Mouse (Mus musculus): ENCODE data around the gene Wwtr1. TPM values are rescaled to one million over a fixed set of nuclear protein-coding genes. Genes with fewer than 3 reads are reported as not detected.

The Wwtr1 gene
- polyA plus RNA-seq (2015; fragmentation: Nextera tagmentation; extraction: Ambion mirVana): 9.9 and 12.3 TPM in 2 replicates

GRCm38 (mm10) chr3:57575660-57576055 is at the start of gene Wwtr1:
Gene Wwtr1 (minus strand): TSS chr3:57575910.
- H3K27me3 ChIP-seq (replicated peaks; ENCODE audit: control insufficient read depth, insufficient read depth, low read length): no peaks in the 10 kb centered on the region
- no peaks in the 10 kb centered on the region for H3K36me3 ChIP-seq (ENCODE audit: control insufficient read depth, insufficient read depth)
- H3K4me3 ChIP-seq (replicated peaks; ENCODE audit: low read length): peak within 1 kb of the TSS; percentile 58
- H3K4me2 ChIP-seq (ENCODE audit: low read length): peak within 1 kb of the TSS; percentile 94
- peak; percentile 87 for ATAC-seq
- H3K27ac ChIP-seq (ENCODE audit: low read length): peak within 1 kb of the TSS; percentile 64
- H3K9ac ChIP-seq (replicated peaks; ENCODE audit: low read depth, low read length): peak within 1 kb of the TSS; percentile 64
- under 1% methylated on average over 36 of the region's 36 CpGs for WGBS
- H3K4me1 ChIP-seq (replicated peaks; ENCODE audit: control insufficient read depth, insufficient read depth, low read length): peaks cover 14% of the 10 kb centered on the region
- no peaks in the 10 kb centered on the region for H3K9me3 ChIP-seq (ENCODE audit: control insufficient read depth, low read length)

GRCm38 (mm10) chr3:57619718-57620117 is 44.0 kb upstream of the Wwtr1 start:
- H3K27ac ChIP-seq (ENCODE audit: low read length): no peak overlapping the region
- no peak overlapping the region for H3K4me2 ChIP-seq (ENCODE audit: low read length)
- WGBS: 78% methylated on average over 4 of the region's 4 CpGs
- no peaks in the 10 kb centered on the region for H3K4me1 ChIP-seq (replicated peaks; ENCODE audit: control insufficient read depth, insufficient read depth, low read length)
- no peak for ATAC-seq
- H3K27me3 ChIP-seq (replicated peaks; ENCODE audit: control insufficient read depth, insufficient read depth, low read length): no peaks in the 10 kb centered on the region
- H3K9ac ChIP-seq (replicated peaks; ENCODE audit: low read depth, low read length): no peak overlapping the region
- no peaks in the 10 kb centered on the region for H3K36me3 ChIP-seq (ENCODE audit: control insufficient read depth, insufficient read depth)
- no peaks in the 10 kb centered on the region for H3K9me3 ChIP-seq (ENCODE audit: control insufficient read depth, low read length)
- H3K4me3 ChIP-seq (replicated peaks; ENCODE audit: low read length): no peak overlapping the region

GRCm38 (mm10) chr3:57615652-57616051 is 39.9 kb upstream of the Wwtr1 start:
- H3K9me3 ChIP-seq (ENCODE audit: control insufficient read depth, low read length): no peaks in the 10 kb centered on the region
- no peak overlapping the region for H3K9ac ChIP-seq (replicated peaks; ENCODE audit: low read depth, low read length)
- H3K4me1 ChIP-seq (replicated peaks; ENCODE audit: control insufficient read depth, insufficient read depth, low read length): no peaks in the 10 kb centered on the region
- H3K27me3 ChIP-seq (replicated peaks; ENCODE audit: control insufficient read depth, insufficient read depth, low read length): no peaks in the 10 kb centered on the region
- no peaks in the 10 kb centered on the region for H3K36me3 ChIP-seq (ENCODE audit: control insufficient read depth, insufficient read depth)
- no peak for ATAC-seq
- H3K27ac ChIP-seq (ENCODE audit: low read length): no peak overlapping the region
- H3K4me2 ChIP-seq (ENCODE audit: low read length): no peak overlapping the region
- H3K4me3 ChIP-seq (replicated peaks; ENCODE audit: low read length): no peak overlapping the region
- whole genome bisulfite sequencing: 88% methylated on average over 4 of the region's 4 CpGs

GRCm38 (mm10) chr3:57612430-57612997 is 36.8 kb upstream of the Wwtr1 start:
- no peak for ATAC-seq

GRCm38 (mm10) chr3:57611776-57612175 is 36.1 kb upstream of the Wwtr1 start:
- WGBS: 91% methylated on average over 7 of the region's 7 CpGs
- H3K27me3 ChIP-seq (replicated peaks; ENCODE audit: control insufficient read depth, insufficient read depth, low read length): no peaks in the 10 kb centered on the region
- ATAC-seq: no peak
- H3K4me3 ChIP-seq (replicated peaks; ENCODE audit: low read length): no peak overlapping the region
- H3K27ac ChIP-seq (ENCODE audit: low read length): no peak overlapping the region
- no peaks in the 10 kb centered on the region for H3K36me3 ChIP-seq (ENCODE audit: control insufficient read depth, insufficient read depth)
- no peaks in the 10 kb centered on the region for H3K4me1 ChIP-seq (replicated peaks; ENCODE audit: control insufficient read depth, insufficient read depth, low read length)
- no peak overlapping the region for H3K4me2 ChIP-seq (ENCODE audit: low read length)
- H3K9me3 ChIP-seq (ENCODE audit: control insufficient read depth, low read length): no peaks in the 10 kb centered on the region
- no peak overlapping the region for H3K9ac ChIP-seq (replicated peaks; ENCODE audit: low read depth, low read length)

More at GRCm38 (mm10) chr3:57612430-57612997, 36.8 kb upstream of the Wwtr1 start:
- H3K9ac ChIP-seq (replicated peaks; ENCODE audit: low read depth, low read length): no peak overlapping the region
- H3K27ac ChIP-seq (ENCODE audit: low read length): no peak overlapping the region
- 84% methylated on average over 3 of the region's 3 CpGs for WGBS
- no peak overlapping the region for H3K4me2 ChIP-seq (ENCODE audit: low read length)
- no peak overlapping the region for H3K4me3 ChIP-seq (replicated peaks; ENCODE audit: low read length)
- no peaks in the 10 kb centered on the region for H3K36me3 ChIP-seq (ENCODE audit: control insufficient read depth, insufficient read depth)
- no peaks in the 10 kb centered on the region for H3K4me1 ChIP-seq (replicated peaks; ENCODE audit: control insufficient read depth, insufficient read depth, low read length)
- no peaks in the 10 kb centered on the region for H3K9me3 ChIP-seq (ENCODE audit: control insufficient read depth, low read length)
- H3K27me3 ChIP-seq (replicated peaks; ENCODE audit: control insufficient read depth, insufficient read depth, low read length): no peaks in the 10 kb centered on the region

GRCm38 (mm10) chr3:57604618-57605015 is 28.9 kb upstream of the Wwtr1 start:
- Histone ChIP-seq H3K9me3 (ENCODE audit: control insufficient read depth, low read length) (no peaks in the 10 kb centered on the region), H3K4me1 (replicated peaks; ENCODE audit: control insufficient read depth, insufficient read depth, low read length) (no peaks in the 10 kb centered on the region), H3K36me3 (ENCODE audit: control insufficient read depth, insufficient read depth) (no peaks in the 10 kb centered on the region), H3K27ac (ENCODE audit: low read length) (no peak overlapping the region), H3K4me2 (ENCODE audit: low read length) (no peak overlapping the region), H3K9ac (replicated peaks; ENCODE audit: low read depth, low read length) (no peak overlapping the region), H3K27me3 (replicated peaks; ENCODE audit: control insufficient read depth, insufficient read depth, low read length) (no peaks in the 10 kb centered on the region), H3K4me3 (replicated peaks; ENCODE audit: low read length) (no peak overlapping the region)
- no peak for ATAC-seq
- 53% methylated on average over 1 of the region's 1 CpGs for WGBS

GRCm38 (mm10) chr3:57603891-57604617 is 28.3 kb upstream of the Wwtr1 start:
- no peak overlapping the region for H3K9ac ChIP-seq (replicated peaks; ENCODE audit: low read depth, low read length)
- ATAC-seq: no peak
- 63% methylated on average over 5 of the region's 5 CpGs for WGBS
- H3K27me3 ChIP-seq (replicated peaks; ENCODE audit: control insufficient read depth, insufficient read depth, low read length): no peaks in the 10 kb centered on the region
- H3K4me1 ChIP-seq (replicated peaks; ENCODE audit: control insufficient read depth, insufficient read depth, low read length): no peaks in the 10 kb centered on the region
- H3K4me3 ChIP-seq (replicated peaks; ENCODE audit: low read length): no peak overlapping the region
- H3K36me3 ChIP-seq (ENCODE audit: control insufficient read depth, insufficient read depth): no peaks in the 10 kb centered on the region
- H3K9me3 ChIP-seq (ENCODE audit: control insufficient read depth, low read length): no peaks in the 10 kb centered on the region
- no peak overlapping the region for H3K4me2 ChIP-seq (ENCODE audit: low read length)
- no peak overlapping the region for H3K27ac ChIP-seq (ENCODE audit: low read length)

- 74% methylated on average over 4 of the region's 4 CpGs for WGBS
- Histone ChIP-seq H3K4me3 (replicated peaks; ENCODE audit: low read length) (no peak overlapping the region), H3K4me1 (replicated peaks; ENCODE audit: control insufficient read depth, insufficient read depth, low read length) (no peaks in the 10 kb centered on the region), H3K27me3 (replicated peaks; ENCODE audit: control insufficient read depth, insufficient read depth, low read length) (no peaks in the 10 kb centered on the region), H3K9me3 (ENCODE audit: control insufficient read depth, low read length) (no peaks in the 10 kb centered on the region), H3K36me3 (ENCODE audit: control insufficient read depth, insufficient read depth) (no peaks in the 10 kb centered on the region), H3K4me2 (ENCODE audit: low read length) (no peak overlapping the region), H3K27ac (ENCODE audit: low read length) (no peak overlapping the region), H3K9ac (replicated peaks; ENCODE audit: low read depth, low read length) (no peak overlapping the region)
- ATAC-seq: no peak
These were observed 26.9 kb upstream of the Wwtr1 start for GRCm38 (mm10) chr3:57602610-57603009.

- Histone ChIP-seq H3K9me3 (ENCODE audit: control insufficient read depth, low read length) (no peaks in the 10 kb centered on the region), H3K27me3 (replicated peaks; ENCODE audit: control insufficient read depth, insufficient read depth, low read length) (no peaks in the 10 kb centered on the region), H3K4me1 (replicated peaks; ENCODE audit: control insufficient read depth, insufficient read depth, low read length) (no peaks in the 10 kb centered on the region), H3K9ac (replicated peaks; ENCODE audit: low read depth, low read length) (no peak overlapping the region), H3K36me3 (ENCODE audit: control insufficient read depth, insufficient read depth) (no peaks in the 10 kb centered on the region), H3K4me3 (replicated peaks; ENCODE audit: low read length) (no peak overlapping the region), H3K4me2 (ENCODE audit: low read length) (no peak overlapping the region), H3K27ac (ENCODE audit: low read length) (no peak overlapping the region)
- ATAC-seq: no peak
- WGBS: 77% methylated on average over 7 of the region's 7 CpGs
These were observed 20.9 kb upstream of the Wwtr1 start for GRCm38 (mm10) chr3:57596566-57596965.

All from forebrain, embryonic 16.5 days (tissue).